Mouse (Mus musculus) cortical plate, adult 2 months (tissue): Measurements from ENCODE around the gene Cks2.
"Not testable (repeated sequence)": the region's sequence is repeated elsewhere in the genome, so short reads cannot be mapped to it uniquely, and the experiment has no call there.

Experiments used
- CTCF ChIP-seq: fragments of 200-500 bp; IDR thresholded peaks from 2 replicates; pipeline ENCODE4 v1.5.1; 2011; ENCODE audit warnings: mild to moderate bottlenecking, control low read depth, low read length; ENCODE audit not compliant: insufficient read depth; ENCODE audit errors: extremely low read depth
- POLR2A ChIP-seq: fragments of 200-500 bp; IDR thresholded peaks from 2 replicates; pipeline ENCODE4 v1.6.1; 2011; ENCODE audit warnings: mild to moderate bottlenecking, low read length, control low read depth; ENCODE audit not compliant: insufficient read depth; ENCODE audit errors: extremely low read depth

DNA sequence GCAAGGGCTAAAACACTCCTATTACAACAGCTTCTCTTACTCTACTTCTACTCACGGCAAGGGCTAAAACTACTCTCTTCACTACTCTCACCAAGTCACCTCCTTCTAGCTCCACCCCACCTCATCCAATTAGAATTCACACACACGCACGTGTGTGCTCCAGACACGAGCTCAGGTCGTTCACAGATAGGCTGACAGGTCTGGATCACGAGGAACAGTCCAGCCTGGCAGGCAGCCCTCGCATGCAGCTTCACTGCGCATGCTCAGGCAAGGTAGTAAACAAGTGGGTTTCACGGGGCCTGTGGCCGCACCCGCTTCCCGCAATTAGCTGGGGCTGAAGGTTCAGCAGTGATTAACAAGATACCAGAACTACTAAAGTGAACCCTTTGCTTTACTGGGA, 23.2 kb downstream of the Cks2 start:
- not testable (repeated sequence) for TF ChIP-seq CTCF, POLR2A
